Mouse (Mus musculus) embryo, embryonic 11.5 days (tissue): ENCODE data around the gene Dgkz.

ENCODE experiments used
- DNase-seq: peaks from one replicate; pipeline ENCODE4 v3.0.0-alpha.2; 2012; ENCODE audit warnings: low read depth, low spot score

Gene Dgkz

GRCm38 (mm10) chr2:91921790-91922570 is 53.7 kb downstream of the Dgkz start:
- no peak for DNase-seq

GRCm38 (mm10) chr2:91921181-91921789 is 54.4 kb downstream of the Dgkz start:
- DNase-seq, result peak; percentile 69

GRCm38 (mm10) chr2:91920130-91920529 is 55.5 kb downstream of the Dgkz start:
- no peak for DNase-seq

GRCm38 (mm10) chr2:91917096-91917495 is 58.6 kb downstream of the Dgkz start:
- no peak for DNase-seq

- DNase-seq, result no peak
Observed at GRCm38 (mm10) chr2:91916346-91916977, 59.2 kb downstream of the Dgkz start.

GRCm38 (mm10) chr2:91913328-91914110 is 62.1 kb downstream of the Dgkz start:
- no peak for DNase-seq

- no peak for DNase-seq
Observed at GRCm38 (mm10) chr2:91912616-91913015, 63.0 kb downstream of the Dgkz start.

- DNase-seq, result no peak
Observed at GRCm38 (mm10) chr2:91906141-91906540, 69.5 kb downstream of the Dgkz start.

GRCm38 (mm10) chr2:91904618-91905307 is 70.9 kb downstream of the Dgkz start:
- no peak for DNase-seq

GRCm38 (mm10) chr2:91903171-91903925 is 72.3 kb downstream of the Dgkz start:
- no peak for DNase-seq

- DNase-seq, result no peak
Observed at GRCm38 (mm10) chr2:91902336-91902735, 73.3 kb downstream of the Dgkz start.

GRCm38 (mm10) chr2:91900431-91900830 is 75.2 kb downstream of the Dgkz start:
- no peak for DNase-seq

GRCm38 (mm10) chr2:91899141-91899540 is 76.5 kb downstream of the Dgkz start:
- DNase-seq, result no peak

- no peak for DNase-seq
Observed at GRCm38 (mm10) chr2:91897968-91898367, 77.7 kb downstream of the Dgkz start.

GRCm38 (mm10) chr2:91895401-91895800 is 80.3 kb downstream of the Dgkz start:
- DNase-seq, result no peak

- no peak for DNase-seq
Observed at GRCm38 (mm10) chr2:91894716-91895115, 80.9 kb downstream of the Dgkz start.

GRCm38 (mm10) chr2:91884616-91885015 is 91.0 kb downstream of the Dgkz start:
- no peak for DNase-seq

- no peak for DNase-seq
Observed at GRCm38 (mm10) chr2:91883961-91884360, 91.7 kb downstream of the Dgkz start.
